Mouse (Mus musculus) adrenal gland, adult 18-20 months (tissue): Measurements from ENCODE around the gene Fam193b. TPM values are rescaled to one million over a fixed set of nuclear protein-coding genes. Genes with fewer than 3 reads are reported as not detected.
A peak's percentile ranks its signal among the peaks of the same experiment; 100 is the strongest.
"Not testable (repeated sequence)": the region's sequence is repeated elsewhere in the genome, so short reads cannot be mapped to it uniquely, and the experiment has no call there.

Experiments used
- DNase-seq, 2 experiments: peaks; one replicate each; pipeline ENCODE4 v3.0.0; 2021 to 2022; ENCODE audit warnings: low spot score in 2 of 2
- total RNA-seq, 2 experiments: library from RNA; stranded (reverse); gene quantifications; 1 replicate in 1 of 2; 2 replicates in 1 of 2; pipeline ENCODE4 v1.2.3; 2021

The Fam193b gene
- total RNA-seq, 2 experiments from 2014 or later, result 45.5 to 52.7 TPM

- no peak for DNase-seq
Observed at GRCm38 (mm10) chr13:55573432-55573831, 2.5 kb upstream of the Fam193b start, which contains the start of gene Tmed9. TSS of gene Tmed9 (plus strand) at chr13:55573732.

GRCm38 (mm10) chr13:55571977-55572376 lies 1.1 kb upstream of the Fam193b start:
- no peak for DNase-seq

- DNase-seq, result no peak
Observed at GRCm38 (mm10) chr13:55570286-55570973, 490 bp downstream of the Fam193b start.

GRCm38 (mm10) chr13:55569726-55570285 lies 1.1 kb downstream of the Fam193b start:
- peak; percentile 10 to 38 for DNase-seq

GRCm38 (mm10) chr13:55568524-55568923 lies 2.4 kb downstream of the Fam193b start:
- not testable (repeated sequence) for DNase-seq

GRCm38 (mm10) chr13:55567949-55568348 lies 3.0 kb downstream of the Fam193b start:
- no peak for DNase-seq

GRCm38 (mm10) chr13:55567001-55567400 lies 3.9 kb downstream of the Fam193b start:
- DNase-seq, result no peak

GRCm38 (mm10) chr13:55563266-55563879 lies 7.5 kb downstream of the Fam193b start:
- no peak for DNase-seq

GRCm38 (mm10) chr13:55557499-55557898 lies 13.4 kb downstream of the Fam193b start:
- no peak for DNase-seq

GRCm38 (mm10) chr13:55555921-55556320 lies 15.0 kb downstream of the Fam193b start:
- no peak for DNase-seq

- no peak for DNase-seq
Observed at GRCm38 (mm10) chr13:55549061-55549460, 21.9 kb downstream of the Fam193b start.

- DNase-seq, result peak in 1 of 2 experiments; percentile 36
Observed at GRCm38 (mm10) chr13:55548426-55548825, 22.5 kb downstream of the Fam193b start.

- DNase-seq, result no peak
Observed at GRCm38 (mm10) chr13:55547916-55548315, 23.0 kb downstream of the Fam193b start.

- DNase-seq, result no peak
Observed at GRCm38 (mm10) chr13:55544792-55545191, 26.1 kb downstream of the Fam193b start.

- DNase-seq, result no peak
Observed at GRCm38 (mm10) chr13:55543447-55543846, 27.5 kb downstream of the Fam193b start.

GRCm38 (mm10) chr13:55542891-55543290 lies 28.0 kb downstream of the Fam193b start:
- DNase-seq, result no peak

GRCm38 (mm10) chr13:55540933-55541332 lies 30.0 kb downstream of the Fam193b start:
- no peak for DNase-seq

GRCm38 (mm10) chr13:55536194-55537175 lies 34.4 kb downstream of the Fam193b start, which contains the start of gene Ddx41:
TSS of gene Ddx41 (minus strand) at chr13:55536658.
- DNase-seq, result peak; percentile 99

- no peak for DNase-seq
Observed at GRCm38 (mm10) chr13:55535796-55536193, 35.1 kb downstream of the Fam193b start.

GRCm38 (mm10) chr13:55535191-55535590 lies 35.7 kb downstream of the Fam193b start:
- no peak for DNase-seq
